Mouse (Mus musculus): ENCODE results near the gene Cyp4a31. TPM values are rescaled to one million over a fixed set of nuclear protein-coding genes. Genes with fewer than 3 reads are reported as not detected.
"Not testable (repeated sequence)": the region's sequence is repeated elsewhere in the genome, so short reads cannot be mapped to it uniquely, and the experiment has no call there.

Gene Cyp4a31
- not detected in 2 replicates for total RNA-seq (2012; rRNA removed)
- not detected in 2 replicates for total RNA-seq (2014; rRNA removed)
- polyA plus RNA-seq (2012; ENCODE audit: insufficient read length, low read depth) = not detected in 2 replicates

DNA sequence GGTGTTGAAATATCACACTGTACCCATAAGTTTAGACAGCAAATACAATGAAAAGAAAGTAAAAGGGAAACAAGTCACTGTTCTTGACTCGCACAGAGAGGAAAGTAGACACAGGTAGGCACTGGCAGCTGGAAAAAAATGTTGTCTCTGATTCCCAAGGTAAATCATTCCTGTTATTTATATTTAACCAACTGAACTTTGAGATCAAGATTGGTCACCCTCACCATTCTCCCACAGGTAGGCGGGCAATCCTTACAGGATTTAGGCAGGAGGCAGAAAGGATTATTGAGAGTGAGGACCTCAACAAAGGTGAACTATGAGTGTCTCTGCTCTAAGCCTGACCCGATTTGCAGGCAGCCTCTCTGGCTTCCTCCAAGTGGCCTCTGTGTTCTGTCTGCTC, at the start of gene Cyp4a31:
TSS of gene Cyp4a31 (plus strand) at position 249 of the 400 bp plus-strand sequence.
- Histone ChIP-seq H3K9ac (ENCODE audit: insufficient read depth, low read depth) (no peak within 1 kb of the TSS), H3K79me2 (replicated peaks; ENCODE audit: control insufficient read depth, extremely low read depth, insufficient read depth, poor library complexity, severe bottlenecking) (no peaks in the 10 kb centered on the region), H3K27me3 (replicated peaks) (peaks cover 24% of the 10 kb centered on the region), H3K4me2 (ENCODE audit: insufficient read depth, low read depth, poor library complexity, severe bottlenecking) (no peak within 1 kb of the TSS), H3K27ac (ENCODE audit: insufficient read depth, low read depth) (no peak within 1 kb of the TSS), H3K4me3 (replicated peaks in 1 of 3; ENCODE audit: low read depth in 2 of 3, low read length in 2 of 3, poor library complexity in 1 of 3) (no peak within 1 kb of the TSS), H3K9me3 (replicated peaks; ENCODE audit: low read length) (no peaks in the 10 kb centered on the region), H3K36me3 (replicated peaks in 1 of 2; ENCODE audit: control insufficient read depth in 1 of 2, insufficient read depth in 1 of 2, low read length in 1 of 2) (no peaks in the 10 kb centered on the region), H3K4me1 (ENCODE audit: control insufficient read depth in 1 of 2, insufficient read depth in 2 of 2) (no peaks in the 10 kb centered on the region)
- dilution Hi-C loops (cut with MboI; ENCODE audit: extremely low pct_ligation_motif_present, extremely low pct_unique_long_range_greater_than_20kb, low sequenced_read_pairs) = no loop called here
- DNase-seq (ENCODE audit: extremely low read depth) = no peak
- no peak for TF ChIP-seq SIN3A (IDR thresholded peaks at IDR 0.05; ENCODE audit: low read length)
- no peak for TF ChIP-seq E2F4 (IDR thresholded peaks at IDR 0.05; ENCODE audit: insufficient replicate concordance, low read depth, low read length)
- no peak for TF ChIP-seq ZC3H11A (IDR thresholded peaks at IDR 0.05; ENCODE audit: low read depth, low read length)
- no peak for TF ChIP-seq UBTF (IDR thresholded peaks at IDR 0.05; ENCODE audit: low read depth, low read length)
- no peak for TF ChIP-seq MYC (IDR thresholded peaks at IDR 0.05; ENCODE audit: low read depth, low read length)
- no peak for TF ChIP-seq EP300 (IDR thresholded peaks at IDR 0.05; ENCODE audit: low read length)
- no peak for TF ChIP-seq JUN (IDR thresholded peaks at IDR 0.05; ENCODE audit: insufficient read depth, low read depth, low read length)
- TF ChIP-seq MAX (IDR thresholded peaks at IDR 0.05; ENCODE audit: low read length) = no peak
- no peak for TF ChIP-seq ZNF384 (IDR thresholded peaks at IDR 0.05; ENCODE audit: low read depth, low read length)
- no peak for TF ChIP-seq GABPA (IDR thresholded peaks at IDR 0.05; ENCODE audit: insufficient replicate concordance, low read depth, low read length)
- TF ChIP-seq KAT2A (IDR thresholded peaks at IDR 0.05; ENCODE audit: insufficient replicate concordance, low read length) = no peak
- no peak for TF ChIP-seq NELFE (IDR thresholded peaks at IDR 0.05; ENCODE audit: low read depth, low read length)
- TF ChIP-seq MAFK (IDR thresholded peaks at IDR 0.05; ENCODE audit: insufficient replicate concordance, low read length) = no peak
- TF ChIP-seq CTCF (conservative IDR thresholded peaks at IDR 0.05 in 1 of 2, IDR thresholded peaks at IDR 0.05 in 1 of 2; ENCODE audit: low read depth in 2 of 2, low read length in 2 of 2) = no peak
- TF ChIP-seq TCF12 (IDR thresholded peaks at IDR 0.05; ENCODE audit: low read depth, low read length) = no peak
- TF ChIP-seq TBP (conservative IDR thresholded peaks at IDR 0.05; ENCODE audit: low read depth, low read length) = no peak
- no peak for TF ChIP-seq CHD1 (IDR thresholded peaks at IDR 0.05; ENCODE audit: low read depth, low read length)
- TF ChIP-seq HCFC1 (IDR thresholded peaks at IDR 0.05; ENCODE audit: low read depth, low read length) = no peak
- TF ChIP-seq ELF1 (IDR thresholded peaks at IDR 0.05; ENCODE audit: low read depth, low read length) = no peak
- in situ Hi-C loops (cut with MboI; ENCODE audit: low pct_ligation_motif_present, low pct_unique_long_range_greater_than_20kb, low sequenced_read_pairs) = no loop called here

DNA sequence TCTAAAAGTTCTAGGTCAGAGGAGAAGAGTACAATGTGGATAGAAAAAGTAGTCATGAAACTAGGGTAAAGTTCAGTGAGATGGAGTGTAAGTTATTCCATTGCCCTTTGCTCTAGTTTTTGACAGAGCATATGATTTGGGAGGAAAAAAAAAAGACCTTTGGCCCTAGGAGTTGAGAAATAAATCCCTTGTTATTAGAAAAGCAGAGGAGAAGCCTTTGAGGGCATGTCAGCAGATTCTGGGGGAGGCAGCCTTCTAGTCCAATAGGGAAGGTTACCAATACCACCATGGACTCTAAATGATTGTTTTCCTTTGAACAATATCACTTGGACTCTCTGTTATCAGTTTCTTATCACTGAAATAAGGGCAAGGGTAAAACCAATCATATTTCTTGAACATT, 49.5 kb upstream of the Cyp4a31 start:
- H3K4me1 ChIP-seq (ENCODE audit: control insufficient read depth in 1 of 2, insufficient read depth in 2 of 2); dilution Hi-C loops (cut with MboI; ENCODE audit: extremely low pct_ligation_motif_present, extremely low pct_unique_long_range_greater_than_20kb, low sequenced_read_pairs); in situ Hi-C loops (cut with MboI; ENCODE audit: low pct_ligation_motif_present, low pct_unique_long_range_greater_than_20kb, low sequenced_read_pairs); H3K79me2 ChIP-seq (replicated peaks; ENCODE audit: control insufficient read depth, extremely low read depth, insufficient read depth, poor library complexity, severe bottlenecking); H3K36me3 ChIP-seq (replicated peaks in 1 of 2; ENCODE audit: control insufficient read depth in 1 of 2, insufficient read depth in 1 of 2, low read length in 1 of 2); H3K27ac ChIP-seq (ENCODE audit: insufficient read depth, low read depth); H3K9me3 ChIP-seq (replicated peaks; ENCODE audit: low read length); H3K9ac ChIP-seq (ENCODE audit: insufficient read depth, low read depth); DNase-seq (ENCODE audit: extremely low read depth); H3K4me3 ChIP-seq (replicated peaks in 1 of 3; ENCODE audit: low read depth in 2 of 3, low read length in 2 of 3, poor library complexity in 1 of 3); H3K4me2 ChIP-seq (ENCODE audit: insufficient read depth, low read depth, poor library complexity, severe bottlenecking): not testable (repeated sequence)
- peaks cover 13% of the 10 kb centered on the region for H3K27me3 ChIP-seq (replicated peaks)

DNA sequence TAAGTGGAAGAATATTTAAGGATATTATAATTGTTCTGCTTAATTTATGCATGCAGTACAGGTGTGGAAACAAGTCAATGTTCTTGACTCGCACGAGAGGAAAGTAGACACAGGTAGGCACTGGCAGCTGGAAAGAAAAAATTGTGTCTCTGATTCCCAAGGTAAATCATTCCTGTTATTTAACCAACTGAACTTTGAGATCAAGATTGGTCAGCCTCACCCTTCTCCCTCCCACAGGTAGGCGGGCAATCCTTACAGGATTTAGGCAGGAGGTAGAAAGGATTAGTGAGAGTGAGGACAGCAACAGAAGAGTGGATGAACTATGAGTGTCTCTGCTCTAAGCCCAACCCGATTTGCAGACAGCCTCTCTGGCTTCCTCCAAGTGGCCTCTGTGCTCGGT, 45.4 kb upstream of the Cyp4a31 start, which contains the start of gene Cyp4a10:
TSS of gene Cyp4a10 (plus strand) at position 265 of the 400 bp plus-strand sequence.
- H3K4me2 ChIP-seq (ENCODE audit: insufficient read depth, low read depth, poor library complexity, severe bottlenecking); in situ Hi-C loops (cut with MboI; ENCODE audit: low pct_ligation_motif_present, low pct_unique_long_range_greater_than_20kb, low sequenced_read_pairs); H3K27ac ChIP-seq (ENCODE audit: insufficient read depth, low read depth); DNase-seq (ENCODE audit: extremely low read depth); H3K9ac ChIP-seq (ENCODE audit: insufficient read depth, low read depth); H3K4me3 ChIP-seq (replicated peaks in 1 of 3; ENCODE audit: low read depth in 2 of 3, low read length in 2 of 3, poor library complexity in 1 of 3); H3K36me3 ChIP-seq (replicated peaks in 1 of 2; ENCODE audit: control insufficient read depth in 1 of 2, insufficient read depth in 1 of 2, low read length in 1 of 2); dilution Hi-C loops (cut with MboI; ENCODE audit: extremely low pct_ligation_motif_present, extremely low pct_unique_long_range_greater_than_20kb, low sequenced_read_pairs); H3K9me3 ChIP-seq (replicated peaks; ENCODE audit: low read length); H3K4me1 ChIP-seq (ENCODE audit: control insufficient read depth in 1 of 2, insufficient read depth in 2 of 2); H3K79me2 ChIP-seq (replicated peaks; ENCODE audit: control insufficient read depth, extremely low read depth, insufficient read depth, poor library complexity, severe bottlenecking): not testable (repeated sequence)
- H3K27me3 ChIP-seq (replicated peaks) = peaks cover 17% of the 10 kb centered on the region
